Mouse (Mus musculus): ENCODE results near the gene Ahcyl2. TPM values are rescaled to one million over a fixed set of nuclear protein-coding genes. Genes with fewer than 3 reads are reported as not detected.

Gene Ahcyl2
- polyA plus RNA-seq, 1 experiment from 2014 or later = 5.8 TPM

DNA sequence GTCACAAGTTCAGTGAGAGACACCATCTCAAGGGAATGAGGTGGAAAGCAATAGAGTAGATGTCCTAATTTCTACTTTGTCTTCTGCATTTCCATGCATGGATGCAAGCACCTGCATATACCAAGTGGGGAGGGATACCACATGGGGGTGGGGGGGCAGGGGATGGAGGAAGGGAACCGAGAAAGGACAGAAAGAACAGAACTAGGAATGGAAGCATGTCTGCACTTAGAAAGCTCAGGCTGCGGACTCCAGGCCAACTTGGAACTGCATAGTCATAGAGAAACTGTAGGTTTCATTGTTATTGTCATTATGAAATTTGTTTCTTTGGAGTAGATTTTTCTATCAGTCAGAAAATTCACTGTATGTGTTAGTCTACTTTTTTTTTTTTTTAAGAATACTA is 69.8 kb downstream of the Ahcyl2 start:
- Histone ChIP-seq H3K4me3 (no peak overlapping the region), H3K36me3 (no peaks in the 10 kb centered on the region), H3K9ac (no peak overlapping the region), H3K4me1 (replicated peaks) (no peaks in the 10 kb centered on the region), H3K4me2 (no peak overlapping the region), H3K9me3 (replicated peaks) (no peaks in the 10 kb centered on the region), H3K27me3 (no peaks in the 10 kb centered on the region), H3K27ac (no peak overlapping the region)
- no peak for ATAC-seq (replicated peaks; ENCODE audit: insufficient number of reproducible peaks, insufficient read depth, low FRiP score, low read depth)
- WGBS = 99% methylated on average over 2 of the region's 2 CpGs

DNA sequence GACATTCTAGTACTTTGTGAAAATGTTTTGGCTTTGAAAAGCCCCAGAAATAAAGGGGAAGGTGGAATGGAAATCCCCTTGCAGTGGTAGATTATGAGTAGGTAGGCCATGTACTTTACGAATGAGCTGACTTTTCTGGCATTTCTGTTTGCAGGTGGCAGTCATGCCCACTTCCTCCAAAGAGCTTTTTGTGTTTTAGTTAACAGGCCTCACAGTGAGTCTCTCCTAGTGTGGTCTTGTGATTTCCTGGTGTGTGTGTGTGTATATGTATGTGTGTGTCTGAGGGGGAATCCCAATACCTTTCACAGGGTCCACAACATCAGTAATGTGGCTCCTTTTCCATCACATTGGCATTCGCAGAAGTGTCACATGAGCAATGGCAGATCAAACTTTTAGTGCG is 70.7 kb downstream of the Ahcyl2 start:
- Histone ChIP-seq H3K4me3 (no peak overlapping the region), H3K36me3 (no peaks in the 10 kb centered on the region), H3K27me3 (no peaks in the 10 kb centered on the region), H3K9me3 (replicated peaks) (no peaks in the 10 kb centered on the region), H3K9ac (no peak overlapping the region), H3K27ac (no peak overlapping the region), H3K4me1 (replicated peaks) (no peaks in the 10 kb centered on the region), H3K4me2 (no peak overlapping the region)
- WGBS = 88% methylated on average over 3 of the region's 3 CpGs
- no peak for ATAC-seq (replicated peaks; ENCODE audit: insufficient number of reproducible peaks, insufficient read depth, low FRiP score, low read depth)

DNA sequence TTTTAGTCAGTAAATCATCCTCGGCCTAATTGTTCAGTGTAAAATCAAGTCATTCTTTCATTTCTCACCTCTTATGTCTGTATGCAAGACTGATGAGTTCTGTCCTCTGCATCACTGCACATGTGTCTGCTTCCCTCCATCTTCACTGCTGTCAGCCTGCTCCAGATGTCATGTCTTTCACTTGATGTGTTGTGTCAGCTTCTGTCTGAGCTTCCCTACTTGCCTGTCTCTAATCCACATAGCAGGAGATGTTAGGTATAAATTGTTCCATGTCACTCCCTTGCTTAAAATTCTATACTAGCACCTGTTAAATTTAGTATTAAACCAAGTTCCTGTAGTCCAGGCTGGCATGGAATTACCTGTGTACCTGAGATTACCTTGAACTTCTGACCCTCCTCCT is 72.2 kb downstream of the Ahcyl2 start:
- H3K4me1 ChIP-seq (replicated peaks) = no peaks in the 10 kb centered on the region
- no peaks in the 10 kb centered on the region for H3K27me3 ChIP-seq
- 88% methylated on average over 1 of the region's 1 CpGs for WGBS

DNA sequence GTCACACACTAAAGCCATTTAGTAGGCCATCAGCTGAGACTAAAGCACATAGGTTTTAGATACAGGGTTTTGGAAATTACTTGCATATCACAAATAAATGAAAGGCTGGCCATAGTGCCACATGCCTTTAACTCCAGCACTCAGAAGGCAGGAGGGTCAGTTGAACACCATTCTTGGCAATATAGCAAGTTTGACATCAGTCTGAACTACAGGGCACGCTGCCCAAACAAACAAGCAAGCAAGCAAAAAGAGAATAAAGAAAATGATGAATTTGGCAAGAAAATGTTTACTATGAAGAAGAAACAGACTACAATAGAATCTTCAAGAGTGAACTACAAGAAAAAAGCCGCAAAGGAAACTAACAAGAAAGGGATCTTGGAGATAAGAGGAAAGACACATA is 73.7 kb downstream of the Ahcyl2 start:
- ATAC-seq (replicated peaks; ENCODE audit: insufficient number of reproducible peaks, insufficient read depth, low FRiP score, low read depth) = no peak
- no peaks in the 10 kb centered on the region for H3K27me3 ChIP-seq
- no peak overlapping the region for H3K4me3 ChIP-seq
- H3K36me3 ChIP-seq = no peaks in the 10 kb centered on the region
- H3K4me1 ChIP-seq (replicated peaks) = no peaks in the 10 kb centered on the region
- H3K9me3 ChIP-seq (replicated peaks) = no peaks in the 10 kb centered on the region
- H3K4me2 ChIP-seq = no peak overlapping the region
- H3K27ac ChIP-seq = no peak overlapping the region
- H3K9ac ChIP-seq = no peak overlapping the region
- 83% methylated on average over 2 of the region's 2 CpGs for WGBS

More for the DNA sequence above, 72.2 kb downstream of the Ahcyl2 start:
- H3K9me3 ChIP-seq (replicated peaks) = no peaks in the 10 kb centered on the region
- H3K36me3 ChIP-seq = no peaks in the 10 kb centered on the region
- H3K4me3 ChIP-seq = no peak overlapping the region
- no peak overlapping the region for H3K9ac ChIP-seq
- no peak for ATAC-seq (replicated peaks; ENCODE audit: insufficient number of reproducible peaks, insufficient read depth, low FRiP score, low read depth)
- no peak overlapping the region for H3K4me2 ChIP-seq
- H3K27ac ChIP-seq = no peak overlapping the region

DNA sequence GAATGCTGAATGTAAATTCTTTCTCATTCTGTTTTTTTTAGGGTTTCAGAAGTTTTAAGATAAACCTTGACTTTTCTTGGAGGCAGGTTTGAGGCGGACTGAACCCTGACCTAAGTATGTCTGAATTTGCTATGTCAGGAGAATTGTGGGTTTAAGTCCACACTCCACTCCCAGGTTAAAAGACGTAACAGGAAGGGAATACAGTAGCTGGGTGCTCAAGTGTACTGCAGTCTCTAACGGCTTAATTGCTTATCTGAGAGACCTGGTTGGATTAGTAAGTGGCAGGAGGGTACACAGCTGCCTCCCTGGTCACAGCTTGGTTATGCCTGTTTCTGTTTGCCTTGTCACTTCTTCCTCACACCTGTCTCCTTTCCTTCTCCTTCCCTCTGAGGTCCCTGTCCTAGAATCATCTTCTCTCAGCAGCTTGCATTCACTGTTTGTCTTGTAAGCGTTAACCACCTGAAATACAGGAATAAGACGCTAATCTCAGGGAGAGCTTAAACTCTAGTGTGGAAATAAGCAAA is 79.9 kb downstream of the Ahcyl2 start:
- WGBS = 68% methylated on average over 5 of the region's 5 CpGs
- H3K27ac ChIP-seq = no peak overlapping the region
- no peaks in the 10 kb centered on the region for H3K36me3 ChIP-seq
- H3K4me1 ChIP-seq (replicated peaks) = no peaks in the 10 kb centered on the region
- no peaks in the 10 kb centered on the region for H3K9me3 ChIP-seq (replicated peaks)
- ATAC-seq (replicated peaks; ENCODE audit: insufficient number of reproducible peaks, insufficient read depth, low FRiP score, low read depth) = no peak
- no peaks in the 10 kb centered on the region for H3K27me3 ChIP-seq
- no peak overlapping the region for H3K4me2 ChIP-seq
- H3K9ac ChIP-seq = no peak overlapping the region
- H3K4me3 ChIP-seq = no peak overlapping the region

DNA sequence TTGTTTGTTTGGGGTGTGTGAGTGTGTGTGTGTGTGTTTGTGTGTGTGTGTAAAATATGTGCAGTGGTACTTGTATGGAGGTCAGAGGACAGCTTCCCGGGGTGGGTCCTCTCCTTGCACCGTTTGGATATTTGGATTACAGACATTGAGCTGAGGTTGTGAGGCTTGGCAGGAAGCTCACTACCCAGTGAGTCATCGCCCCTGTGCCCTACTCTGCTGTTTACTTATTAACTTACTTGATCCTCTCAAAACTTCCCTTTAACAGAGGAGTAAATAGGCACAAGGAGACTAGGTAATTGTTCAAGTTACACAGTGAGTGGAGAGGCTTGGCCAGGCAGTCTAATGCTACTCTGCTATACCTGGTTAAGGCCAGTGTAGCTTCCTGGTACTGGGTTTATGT is 81.0 kb downstream of the Ahcyl2 start:
- no peak for ATAC-seq (replicated peaks; ENCODE audit: insufficient number of reproducible peaks, insufficient read depth, low FRiP score, low read depth)
- Histone ChIP-seq H3K27ac (no peak overlapping the region), H3K27me3 (no peaks in the 10 kb centered on the region)

DNA sequence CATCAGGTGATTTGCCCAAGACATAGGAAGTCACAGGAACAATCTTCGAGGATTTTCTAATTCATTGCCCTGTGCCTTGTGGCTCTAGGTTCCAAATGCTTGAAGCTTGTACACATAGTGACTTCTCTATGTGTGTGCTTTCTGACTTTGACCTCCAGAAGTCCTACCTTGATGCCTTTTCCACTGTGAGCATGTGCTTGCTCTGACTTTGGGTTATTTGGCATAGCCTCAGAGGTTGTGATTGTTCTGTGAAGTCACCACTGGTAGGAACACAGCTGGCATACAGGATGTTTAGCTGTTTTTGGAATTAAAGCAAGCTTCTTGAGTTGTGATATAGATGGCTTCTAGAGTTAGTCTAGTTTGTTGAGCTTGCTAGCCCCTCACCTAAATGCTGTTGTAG is 82.3 kb downstream of the Ahcyl2 start:
- no peak for ATAC-seq (replicated peaks; ENCODE audit: insufficient number of reproducible peaks, insufficient read depth, low FRiP score, low read depth)
- Histone ChIP-seq H3K9me3 (replicated peaks) (no peaks in the 10 kb centered on the region), H3K4me3 (no peak overlapping the region), H3K4me2 (no peak overlapping the region), H3K4me1 (replicated peaks) (peaks cover 12% of the 10 kb centered on the region), H3K27ac (no peak overlapping the region), H3K9ac (no peak overlapping the region), H3K36me3 (no peaks in the 10 kb centered on the region), H3K27me3 (no peaks in the 10 kb centered on the region)
- 88% methylated on average over 1 of the region's 1 CpGs for WGBS

More for the DNA sequence above, 81.0 kb downstream of the Ahcyl2 start:
- Histone ChIP-seq H3K4me2 (no peak overlapping the region), H3K9me3 (replicated peaks) (no peaks in the 10 kb centered on the region), H3K36me3 (no peaks in the 10 kb centered on the region), H3K4me1 (replicated peaks) (peaks cover 8% of the 10 kb centered on the region), H3K4me3 (no peak overlapping the region), H3K9ac (no peak overlapping the region)
- WGBS = 57% methylated on average over 3 of the region's 3 CpGs

DNA sequence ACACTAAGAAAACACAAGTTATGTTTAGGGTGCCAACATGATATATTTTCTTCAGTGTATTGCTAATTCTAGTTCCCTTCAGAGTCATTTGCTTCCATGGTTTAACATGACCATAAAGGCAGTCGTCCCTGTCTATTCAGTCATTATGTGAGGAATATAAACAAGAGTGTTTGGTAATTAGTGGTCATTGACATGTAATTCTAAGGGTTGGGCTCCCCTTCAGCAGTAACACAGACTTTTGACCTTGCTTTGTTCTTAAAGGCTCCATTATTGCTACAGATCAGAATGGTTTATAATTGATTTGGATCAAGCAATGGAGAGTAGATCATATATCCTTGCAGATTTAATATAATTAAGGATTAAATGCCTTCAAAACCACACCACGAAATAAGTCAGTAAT is 82.9 kb downstream of the Ahcyl2 start:
- H3K4me2 ChIP-seq = no peak overlapping the region
- no peaks in the 10 kb centered on the region for H3K9me3 ChIP-seq (replicated peaks)
- H3K27me3 ChIP-seq = no peaks in the 10 kb centered on the region
- no peak overlapping the region for H3K27ac ChIP-seq
- H3K4me3 ChIP-seq = no peak overlapping the region
- no peak overlapping the region for H3K9ac ChIP-seq
- H3K36me3 ChIP-seq = no peaks in the 10 kb centered on the region
- 75% methylated on average over 2 of the region's 2 CpGs for WGBS
- no peak for ATAC-seq (replicated peaks; ENCODE audit: insufficient number of reproducible peaks, insufficient read depth, low FRiP score, low read depth)
- peaks cover 12% of the 10 kb centered on the region for H3K4me1 ChIP-seq (replicated peaks)

DNA sequence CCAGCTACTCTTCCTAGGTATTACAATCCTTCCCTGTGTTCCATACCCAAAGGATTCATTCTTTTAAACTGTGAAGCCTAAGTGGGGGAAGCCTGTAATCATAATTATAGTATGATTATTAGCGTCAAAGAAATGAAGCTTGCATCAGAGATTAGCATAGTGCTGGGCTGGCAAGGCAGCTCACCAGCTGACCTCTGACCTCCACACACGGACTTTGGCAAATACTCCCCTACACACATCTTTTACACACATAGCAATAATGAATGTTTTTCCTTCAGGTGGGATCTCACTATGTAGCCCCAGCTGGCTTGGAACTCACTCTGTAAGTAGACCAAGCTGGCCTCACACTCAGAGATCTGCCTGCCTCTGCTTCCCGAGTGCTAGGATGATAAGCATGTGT is 84.1 kb downstream of the Ahcyl2 start:
- Histone ChIP-seq H3K4me3 (no peak overlapping the region), H3K9me3 (replicated peaks) (no peaks in the 10 kb centered on the region), H3K27me3 (no peaks in the 10 kb centered on the region), H3K4me1 (replicated peaks) (peaks cover 12% of the 10 kb centered on the region), H3K4me2 (no peak overlapping the region), H3K27ac (no peak overlapping the region), H3K36me3 (no peaks in the 10 kb centered on the region), H3K9ac (no peak overlapping the region)
- ATAC-seq (replicated peaks; ENCODE audit: insufficient number of reproducible peaks, insufficient read depth, low FRiP score, low read depth) = no peak
- 85% methylated on average over 3 of the region's 3 CpGs for WGBS

DNA sequence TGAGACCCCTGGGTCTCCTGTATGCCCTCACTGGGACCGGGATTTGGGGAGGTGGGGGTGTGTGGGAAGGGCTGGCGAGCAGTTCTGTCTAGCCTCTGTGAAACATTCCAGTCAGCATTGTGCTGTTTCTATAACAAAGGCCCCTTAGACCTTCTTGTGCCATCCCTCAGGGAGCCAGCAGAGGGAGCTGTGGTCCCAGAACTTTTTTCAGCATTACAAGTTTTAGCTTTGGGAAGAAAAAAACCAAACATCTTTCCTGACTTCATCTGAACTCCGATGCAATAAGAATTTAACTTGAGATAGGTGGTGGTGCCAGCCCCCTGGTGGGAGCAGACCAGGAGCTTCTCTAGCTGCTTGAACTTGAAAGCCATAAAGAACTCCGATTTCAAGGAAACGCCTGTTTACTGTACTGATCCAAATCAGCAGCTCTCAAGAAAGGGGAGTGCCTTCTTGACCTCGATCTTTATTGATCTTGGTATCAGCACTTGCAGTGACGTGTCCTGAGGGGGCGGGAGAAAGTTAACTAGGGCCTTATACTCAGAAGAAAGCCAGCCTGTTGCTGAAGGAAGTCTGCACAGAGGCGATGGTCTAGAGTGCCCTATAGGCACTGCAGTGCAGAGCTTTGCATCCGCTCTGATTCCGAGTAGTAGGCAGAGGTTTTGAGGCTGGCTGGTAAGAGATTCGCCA is 85.5 kb downstream of the Ahcyl2 start:
- no peaks in the 10 kb centered on the region for H3K9me3 ChIP-seq (replicated peaks)
- no peaks in the 10 kb centered on the region for H3K27me3 ChIP-seq
- H3K4me3 ChIP-seq = peak overlapping the region; percentile 30
- H3K36me3 ChIP-seq = no peaks in the 10 kb centered on the region
- H3K4me1 ChIP-seq (replicated peaks) = peaks cover 13% of the 10 kb centered on the region
- H3K9ac ChIP-seq = no peak overlapping the region
- WGBS = 23% methylated on average over 12 of the region's 12 CpGs
- ATAC-seq (replicated peaks; ENCODE audit: insufficient number of reproducible peaks, insufficient read depth, low FRiP score, low read depth) = peak; percentile 60; the same call in 1 of the 2 replicates
- H3K27ac ChIP-seq = no peak overlapping the region
- peak overlapping the region; percentile 60 for H3K4me2 ChIP-seq

DNA sequence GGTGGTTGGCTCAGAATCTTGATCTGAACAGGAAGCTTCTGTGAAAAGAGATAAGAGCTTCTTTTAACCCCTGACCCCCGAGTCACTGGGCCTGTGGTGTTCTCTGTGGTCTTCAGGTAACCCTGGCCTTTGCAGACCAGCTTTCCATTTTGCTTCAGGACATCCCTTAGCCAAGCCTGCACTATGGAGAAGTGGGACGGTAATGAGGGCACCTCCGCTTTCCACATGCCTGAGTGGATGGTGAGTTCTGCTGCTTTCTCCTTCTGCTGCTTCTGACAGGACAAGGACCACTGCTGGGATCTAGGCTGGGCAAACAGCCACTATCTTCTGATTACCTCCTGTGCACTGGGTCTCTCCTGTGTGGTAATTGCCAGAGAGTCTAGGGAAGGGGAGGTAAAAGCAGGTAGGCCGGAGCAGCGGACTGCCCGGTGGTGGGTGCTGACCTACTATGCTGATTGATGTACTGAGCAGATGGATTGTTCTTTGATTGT is 86.1 kb downstream of the Ahcyl2 start:
- Histone ChIP-seq H3K27ac (no peak overlapping the region), H3K9me3 (replicated peaks) (no peaks in the 10 kb centered on the region), H3K4me3 (peak overlapping the region; percentile 30; the same call in 1 of the 2 replicates), H3K27me3 (no peaks in the 10 kb centered on the region), H3K36me3 (no peaks in the 10 kb centered on the region), H3K9ac (no peak overlapping the region), H3K4me2 (peak overlapping the region; percentile 60), H3K4me1 (replicated peaks) (peaks cover 17% of the 10 kb centered on the region)
- no peak for ATAC-seq (replicated peaks; ENCODE audit: insufficient number of reproducible peaks, insufficient read depth, low FRiP score, low read depth)
- 84% methylated on average over 6 of the region's 6 CpGs for whole genome bisulfite sequencing

DNA sequence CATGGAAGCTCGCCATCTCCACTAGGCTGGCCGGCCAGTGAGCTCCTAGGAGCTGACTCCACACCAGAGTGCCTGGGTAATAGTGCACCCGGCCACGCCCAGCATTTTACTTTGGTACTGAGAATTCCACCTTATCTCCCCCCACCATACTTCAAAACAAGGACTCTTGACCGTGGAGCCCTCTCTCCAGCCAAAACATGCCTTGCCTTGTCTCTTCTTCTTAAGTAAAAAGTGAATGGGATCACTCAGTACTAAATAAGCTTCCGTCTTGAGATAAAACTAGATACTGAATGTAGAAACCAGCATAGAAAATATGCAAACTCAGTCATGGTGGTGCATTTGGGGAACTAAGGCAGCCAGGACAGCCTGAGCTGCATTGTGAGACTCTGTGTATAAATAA is 90.8 kb downstream of the Ahcyl2 start:
- H3K27ac ChIP-seq = no peak overlapping the region

More for the DNA sequence above, 90.8 kb downstream of the Ahcyl2 start:
- ATAC-seq (replicated peaks; ENCODE audit: insufficient number of reproducible peaks, insufficient read depth, low FRiP score, low read depth) = no peak
- no peaks in the 10 kb centered on the region for H3K27me3 ChIP-seq
- H3K9ac ChIP-seq = no peak overlapping the region
- H3K4me2 ChIP-seq = no peak overlapping the region
- H3K9me3 ChIP-seq (replicated peaks) = no peaks in the 10 kb centered on the region
- 51% methylated on average over 6 of the region's 6 CpGs for WGBS
- H3K4me1 ChIP-seq (replicated peaks) = peaks cover 18% of the 10 kb centered on the region
- H3K4me3 ChIP-seq = no peak overlapping the region
- no peaks in the 10 kb centered on the region for H3K36me3 ChIP-seq

Data from heart, embryonic 15.5 days (tissue).